Mouse (Mus musculus) right cerebral cortex, adult 2 months (tissue): ENCODE measurements around the gene Olfr441.
"Not testable (repeated sequence)": the region's sequence is repeated elsewhere in the genome, so short reads cannot be mapped to it uniquely, and the experiment has no call there.

Source experiments
- DNase-seq, 2 experiments: peaks; one replicate each; pipeline ENCODE4 v3.0.0; 2021 to 2022; ENCODE audit warnings: low spot score in 2 of 2

Olfr441 gene

DNA sequence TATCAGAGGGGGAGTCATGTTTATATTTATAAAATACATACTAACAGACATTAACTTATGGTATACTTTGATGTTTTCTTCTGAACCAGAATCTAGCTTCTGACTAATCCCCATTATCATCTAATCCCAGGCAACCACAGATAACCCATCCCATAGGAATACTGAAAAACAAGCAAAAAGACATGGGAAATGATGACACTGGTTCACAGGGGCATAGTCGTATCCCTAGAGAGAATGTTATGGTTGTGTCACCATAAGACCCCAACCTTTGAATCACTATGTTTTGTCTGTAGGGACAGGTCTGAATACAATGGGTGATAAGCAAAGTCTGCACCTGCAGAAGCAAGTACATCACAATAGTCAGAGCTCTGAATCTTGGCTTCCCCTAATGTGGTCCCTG lies at the start of gene Olfr441:
Gene Olfr441, plus strand, starts transcription at position 301 of the 400 bp plus-strand sequence.
- DNase-seq: not testable (repeated sequence)

DNA sequence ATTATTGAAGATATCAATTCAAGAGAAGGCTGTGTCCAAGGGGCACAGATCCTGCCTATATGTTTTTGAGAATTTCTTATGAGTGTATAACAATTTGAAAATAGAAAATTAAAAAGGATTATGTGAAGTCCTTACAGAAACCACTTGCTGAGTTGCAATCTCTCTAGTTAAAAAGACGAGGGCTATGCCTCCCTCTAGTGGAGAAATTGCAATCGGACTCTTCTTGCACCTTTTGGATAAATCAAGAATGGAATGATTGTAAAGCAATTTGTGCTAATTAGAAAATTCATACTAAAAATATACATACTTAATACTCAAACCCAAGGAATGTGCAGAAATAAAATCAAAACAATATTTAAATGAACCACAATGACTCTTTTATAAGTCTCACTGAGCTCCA lies 27.4 kb upstream of the Olfr441 start:
- DNase-seq: peak; percentile 10 to 27

DNA sequence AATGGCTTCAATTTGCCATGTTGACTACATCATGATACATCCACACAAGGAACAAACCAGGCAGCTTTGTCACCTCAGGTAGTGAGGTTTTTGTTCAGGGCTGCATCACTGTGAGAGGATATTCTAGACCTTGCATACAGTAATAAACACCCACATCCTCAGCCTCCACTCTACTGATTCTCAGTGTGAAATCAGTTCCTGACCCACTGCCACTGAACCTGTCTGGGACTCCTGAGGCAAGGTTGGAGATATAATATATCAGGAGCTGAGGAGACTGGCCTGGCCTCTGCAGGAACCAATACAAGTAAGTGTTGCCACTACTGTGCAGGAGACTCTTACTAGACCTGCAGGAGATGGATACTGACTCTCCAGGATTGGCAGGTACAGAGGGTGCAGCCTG lies 24.8 kb upstream of the Olfr441 start:
- not testable (repeated sequence) for DNase-seq

DNA sequence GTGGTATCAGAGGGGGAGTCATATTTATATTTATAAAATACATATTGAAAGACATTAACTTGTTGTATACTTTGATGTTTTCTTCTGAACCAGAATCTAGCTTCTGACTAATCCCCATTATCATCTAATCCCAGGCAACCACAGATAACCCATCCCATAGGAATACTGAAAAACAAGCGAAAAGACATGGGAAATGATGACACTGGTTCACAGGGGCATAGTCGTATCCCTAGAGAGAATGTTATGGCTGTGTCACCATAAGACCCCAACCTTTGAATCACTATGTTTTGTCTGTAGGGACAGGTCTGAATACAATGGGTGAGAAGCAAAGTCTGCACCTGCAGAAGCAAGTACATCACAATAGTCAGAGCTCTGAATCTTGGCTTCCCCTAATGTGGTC lies 40.1 kb downstream of the Olfr441 start, which contains the start of gene Olfr237-ps1:
Gene Olfr237-ps1, plus strand, starts transcription at position 301 of the 400 bp plus-strand sequence.
- DNase-seq: not testable (repeated sequence)

DNA sequence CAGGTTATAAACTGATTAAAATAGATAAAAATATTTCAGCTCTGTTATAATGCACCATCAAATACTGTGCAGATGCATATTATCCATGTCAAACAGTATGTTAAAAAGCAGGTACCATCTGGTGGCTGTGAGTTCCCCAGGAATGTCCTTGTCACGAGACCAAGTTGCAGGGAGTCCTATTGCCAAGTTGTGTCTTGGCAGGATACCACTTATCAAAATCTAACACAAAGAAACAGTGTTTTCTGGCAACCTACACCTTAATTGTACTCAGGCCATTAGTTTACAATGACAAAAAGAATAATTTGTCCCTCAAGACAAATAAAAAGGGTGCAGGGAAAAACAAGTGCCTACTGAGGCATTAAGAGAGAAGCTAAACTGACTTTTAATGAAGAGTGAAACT lies 53.3 kb downstream of the Olfr441 start:
- no peak for DNase-seq

DNA sequence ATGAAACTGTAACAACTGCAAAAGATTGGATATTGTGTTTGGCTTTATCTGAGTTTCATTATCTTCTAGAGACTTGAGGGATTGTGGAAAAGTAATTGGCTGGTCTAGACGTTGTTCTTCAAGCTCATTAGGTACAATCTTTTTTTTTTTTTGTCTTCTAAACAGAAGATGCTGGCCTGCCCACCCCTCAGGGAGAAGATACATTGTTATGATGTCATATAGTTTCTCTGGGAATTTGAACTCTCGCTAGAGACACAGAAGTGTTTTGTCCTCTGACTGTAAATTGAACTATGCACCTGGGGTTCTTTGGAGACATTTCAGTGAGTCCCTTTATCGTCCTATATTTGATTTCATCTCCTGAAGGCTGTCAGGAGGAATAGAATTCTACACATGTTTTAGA lies 56.8 kb downstream of the Olfr441 start, which contains the start of gene Olfr437:
Gene Olfr437, plus strand, starts transcription at position 301 of the 400 bp plus-strand sequence.
- DNase-seq: no peak

DNA sequence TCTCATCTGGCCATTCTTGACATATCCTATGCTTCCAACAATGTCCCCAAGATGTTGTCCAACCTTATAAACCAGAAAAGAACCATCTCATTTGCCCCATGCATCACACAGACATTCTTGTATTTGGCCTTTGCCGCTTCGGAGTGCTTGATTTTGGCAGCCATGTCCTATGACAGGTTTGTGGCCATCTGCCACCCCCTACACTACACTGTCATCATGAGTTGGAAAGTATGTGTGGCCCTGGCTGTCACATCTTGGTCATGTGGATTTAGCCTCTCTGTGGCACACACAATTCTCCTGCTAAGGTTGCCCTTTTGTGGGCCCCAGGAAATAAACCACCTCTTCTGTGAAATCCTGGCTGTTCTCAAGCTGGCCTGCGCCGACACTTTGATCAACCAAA lies 61.1 kb downstream of the Olfr441 start:
- DNase-seq: no peak
